Mouse (Mus musculus) T-helper 17 cell (primary cell): ENCODE results near the gene Cnr2.

Experiments
- in situ Hi-C, 2 experiments: fragments of 300-600 bp; cut with MboI, MseI; formaldehyde crosslinking; loops; 1 replicate in 1 of 2; 2 replicates in 1 of 2; pipeline ENCODE4 v1.15.1; 2025; ENCODE audit warnings: high pct_unique_total_duplicates in 2 of 2

Cnr2 gene

DNA sequence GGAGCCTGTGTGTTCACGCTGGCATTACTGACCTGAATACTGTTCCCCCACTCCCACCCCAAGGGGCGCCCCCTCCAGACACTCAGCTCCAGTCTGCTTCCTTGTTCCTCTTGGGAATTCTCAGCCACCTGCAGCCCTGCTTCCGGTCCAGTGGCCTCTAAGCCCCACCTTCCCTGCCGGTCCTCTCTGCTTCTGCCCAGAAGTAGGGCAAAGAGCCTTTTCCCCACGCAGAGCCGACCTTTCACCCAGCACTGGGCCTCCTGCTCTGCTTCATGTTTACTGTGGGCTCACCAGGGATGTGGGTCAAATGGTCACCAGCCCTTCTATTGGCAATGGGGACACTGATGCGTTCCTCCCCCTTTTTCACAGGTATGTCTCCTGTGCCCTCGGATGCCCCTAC, 63.2 kb downstream of the Cnr2 start:
- in situ Hi-C loops, result loop anchor here in 1 of 2 experiments (25.0 kb wide), 1 partner anchor 204 kb away; the partner anchor contains the start of gene E2f2

DNA sequence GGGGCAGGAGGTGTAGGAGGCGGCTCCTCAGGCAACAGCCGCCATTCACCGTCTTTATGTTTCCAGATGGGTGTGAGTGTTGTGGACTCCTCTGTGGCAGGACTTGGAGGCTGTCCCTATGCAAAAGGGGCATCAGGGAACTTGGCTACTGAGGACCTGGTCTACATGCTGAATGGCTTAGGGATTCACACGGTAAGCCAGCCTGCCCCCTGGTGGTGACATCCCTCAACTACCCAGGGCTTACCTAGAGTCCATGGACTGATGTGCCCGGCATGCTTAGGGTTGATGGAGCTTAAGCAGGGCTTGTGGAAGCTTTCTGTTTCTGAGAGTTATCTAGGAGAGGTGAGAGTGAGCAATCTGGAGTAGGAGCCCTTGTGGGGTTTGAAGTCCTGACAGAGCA, 65.5 kb downstream of the Cnr2 start:
- in situ Hi-C loops, result loop anchor here in 1 of 2 experiments (25.0 kb wide), 1 partner anchor 202 kb away; the partner anchor contains the start of gene E2f2

DNA sequence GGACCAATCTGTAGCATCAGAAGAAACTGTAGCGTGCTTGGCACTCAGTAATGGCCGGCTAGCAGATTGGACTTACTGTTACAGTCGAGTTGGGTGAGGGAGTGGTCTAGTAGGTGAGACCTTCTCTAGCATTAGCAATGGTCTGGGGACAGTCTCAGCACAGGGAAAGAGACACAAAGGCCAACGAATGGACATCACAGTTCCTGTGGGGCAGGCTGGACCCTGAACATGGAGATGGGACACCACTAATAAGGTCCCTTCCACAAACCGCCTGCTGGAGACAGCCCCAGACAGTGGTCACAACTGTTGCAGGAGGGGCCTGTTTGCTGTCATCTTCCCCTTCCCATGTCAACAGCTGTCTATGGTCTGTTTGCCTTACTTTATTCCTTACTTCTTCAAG, 66.5 kb downstream of the Cnr2 start:
- in situ Hi-C loops, result loop anchor here in 1 of 2 experiments (25.0 kb wide), 1 partner anchor 201 kb away; the partner anchor contains the start of gene E2f2

DNA sequence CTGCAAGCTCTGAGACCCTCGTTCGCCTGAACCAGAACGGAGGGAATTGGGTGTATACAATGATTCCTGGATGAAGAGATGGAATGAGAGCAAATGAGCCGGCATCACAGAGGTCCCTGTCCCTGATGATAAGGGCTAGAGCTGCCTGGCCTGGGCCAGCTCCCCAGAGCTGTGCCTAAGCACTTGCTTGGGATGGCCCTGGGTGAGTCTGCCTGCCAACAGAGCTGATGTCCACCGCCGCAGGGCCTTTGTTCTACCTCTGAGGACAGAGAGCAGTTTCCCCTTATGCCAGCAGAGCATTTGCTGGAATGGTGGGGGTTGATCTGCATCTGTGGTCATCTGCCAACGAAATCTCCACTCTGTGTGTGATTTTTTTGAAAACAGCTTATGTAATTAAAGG, 67.0 kb downstream of the Cnr2 start:
- in situ Hi-C loops, result loop anchor here in 1 of 2 experiments (25.0 kb wide), 1 partner anchor 200 kb away; the partner anchor contains the start of gene E2f2

DNA sequence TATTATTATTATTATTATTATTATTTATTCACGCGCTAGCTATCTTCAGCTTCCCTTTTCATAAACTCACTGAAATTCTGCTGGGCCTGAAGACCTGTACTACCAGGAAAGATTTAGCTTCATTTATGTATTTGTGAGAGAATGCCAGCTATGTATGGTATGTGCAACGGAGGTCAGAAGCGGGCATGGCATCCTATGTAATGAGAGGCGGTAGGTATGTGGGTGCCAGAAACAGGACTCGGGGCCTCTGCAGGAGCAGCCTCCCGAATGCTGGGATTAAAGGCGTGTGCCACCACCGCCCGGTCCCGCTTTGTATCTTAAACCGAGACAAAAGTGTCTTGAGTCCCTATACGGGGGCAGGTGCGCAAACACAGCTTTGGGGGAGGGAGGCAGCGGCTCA, 67.8 kb downstream of the Cnr2 start:
- in situ Hi-C loops, result loop anchor here in 1 of 2 experiments (25.0 kb wide), 1 partner anchor 199 kb away; the partner anchor contains the start of gene E2f2

DNA sequence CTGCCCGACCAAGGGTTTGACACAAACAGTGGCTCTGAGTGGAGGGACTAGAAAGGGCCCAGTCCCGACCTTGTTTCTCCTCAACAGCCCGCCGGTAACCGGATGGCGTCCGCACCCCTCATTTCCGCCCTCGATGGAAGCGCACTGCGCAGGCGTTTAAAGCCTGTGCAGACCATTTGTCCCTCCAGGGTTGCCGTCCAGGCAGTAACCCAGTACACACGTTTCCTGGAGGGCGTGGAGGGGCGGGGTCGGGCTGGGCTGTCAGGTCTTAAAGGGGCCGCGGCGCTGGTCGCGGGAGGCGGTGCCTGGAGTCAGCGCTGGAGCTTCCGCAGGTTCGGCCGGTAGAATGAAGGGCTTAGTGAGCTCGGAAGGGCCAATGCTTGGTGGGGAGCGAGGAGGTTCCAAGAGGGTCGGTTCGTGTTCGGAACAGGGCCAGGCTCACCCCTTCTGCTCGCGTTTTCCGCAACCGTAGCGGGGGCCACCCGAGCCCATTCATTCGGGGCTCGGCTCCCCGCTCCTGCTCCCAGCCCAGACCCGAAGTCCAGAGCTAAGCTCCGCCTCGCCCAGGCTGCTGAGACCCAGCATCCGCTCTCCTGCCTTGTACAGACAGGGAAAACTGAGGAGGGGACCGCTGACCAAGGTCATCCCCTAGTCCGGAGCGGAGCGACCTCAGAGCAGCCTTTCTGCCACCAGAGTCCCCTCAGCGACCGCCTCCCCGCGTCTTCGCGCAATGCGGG, 68.4 kb downstream of the Cnr2 start, which contains the start of gene Gale:
Gale (plus strand) TSS at position 271 of the 737 bp plus-strand sequence.
- in situ Hi-C loops, result loop anchor here in 1 of 2 experiments (25.0 kb wide), 1 partner anchor 199 kb away; the partner anchor contains the start of gene E2f2

DNA sequence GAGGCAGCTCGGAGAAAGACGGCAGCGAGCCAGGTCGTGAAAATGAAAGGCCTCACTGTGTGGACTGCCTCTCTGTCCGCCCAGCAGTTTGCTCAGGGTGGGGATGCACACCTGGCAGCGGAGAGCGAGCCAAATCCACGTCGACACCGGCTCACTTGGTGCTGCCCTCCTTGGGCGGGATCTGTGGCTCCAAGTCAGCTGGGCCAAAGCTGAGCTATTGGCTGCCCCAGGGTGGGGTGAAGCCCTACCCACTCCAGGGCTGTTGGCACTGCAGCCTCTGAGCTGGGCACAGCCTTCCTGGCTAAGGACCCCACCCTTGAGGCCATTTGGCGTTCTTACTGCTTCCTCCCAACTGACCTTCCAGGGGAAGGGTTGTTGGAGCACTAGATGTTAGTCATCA, 69.2 kb downstream of the Cnr2 start:
- in situ Hi-C loops, result loop anchor here in 1 of 2 experiments (25.0 kb wide), 1 partner anchor 198 kb away; the partner anchor contains the start of gene E2f2

DNA sequence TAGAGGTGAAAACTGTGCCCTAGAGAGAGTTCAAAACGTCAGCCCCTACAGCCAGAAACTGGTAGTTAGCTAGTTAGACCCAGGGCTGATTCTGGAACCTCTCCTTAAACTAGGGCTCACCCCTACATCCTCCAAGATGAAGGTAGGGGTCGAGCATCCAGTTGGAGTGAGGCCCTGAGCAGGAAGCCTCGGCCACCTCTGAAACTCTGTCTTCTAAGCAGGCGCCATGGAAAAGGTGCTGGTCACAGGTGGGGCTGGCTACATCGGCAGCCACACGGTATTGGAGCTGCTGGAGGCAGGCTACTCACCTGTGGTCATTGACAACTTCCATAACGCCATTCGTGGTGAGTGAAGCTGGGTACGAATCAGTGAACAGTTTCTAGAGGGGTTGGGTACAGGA, 69.9 kb downstream of the Cnr2 start:
- in situ Hi-C loops, result loop anchor here in 1 of 2 experiments (25.0 kb wide), 1 partner anchor 197 kb away; the partner anchor contains the start of gene E2f2

DNA sequence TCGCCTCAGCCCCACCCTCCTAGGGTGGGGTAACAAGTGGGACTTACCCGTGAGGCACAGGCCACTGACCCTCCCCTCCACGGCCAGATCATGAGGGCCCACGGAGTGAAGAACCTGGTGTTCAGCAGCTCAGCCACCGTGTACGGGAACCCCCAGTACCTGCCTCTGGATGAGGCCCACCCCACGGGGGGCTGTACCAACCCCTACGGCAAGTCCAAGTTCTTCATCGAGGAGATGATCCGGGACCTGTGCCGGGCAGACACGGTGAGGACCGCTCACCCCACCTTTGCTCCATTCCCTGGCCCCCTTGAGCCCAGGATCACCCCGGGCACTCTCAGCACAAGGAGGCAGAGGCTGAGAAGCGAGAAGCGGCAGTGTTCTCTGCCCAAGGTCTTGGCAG, 71.1 kb downstream of the Cnr2 start:
- in situ Hi-C loops, result loop anchor here in 1 of 2 experiments (25.0 kb wide), 1 partner anchor 196 kb away; the partner anchor contains the start of gene E2f2

DNA sequence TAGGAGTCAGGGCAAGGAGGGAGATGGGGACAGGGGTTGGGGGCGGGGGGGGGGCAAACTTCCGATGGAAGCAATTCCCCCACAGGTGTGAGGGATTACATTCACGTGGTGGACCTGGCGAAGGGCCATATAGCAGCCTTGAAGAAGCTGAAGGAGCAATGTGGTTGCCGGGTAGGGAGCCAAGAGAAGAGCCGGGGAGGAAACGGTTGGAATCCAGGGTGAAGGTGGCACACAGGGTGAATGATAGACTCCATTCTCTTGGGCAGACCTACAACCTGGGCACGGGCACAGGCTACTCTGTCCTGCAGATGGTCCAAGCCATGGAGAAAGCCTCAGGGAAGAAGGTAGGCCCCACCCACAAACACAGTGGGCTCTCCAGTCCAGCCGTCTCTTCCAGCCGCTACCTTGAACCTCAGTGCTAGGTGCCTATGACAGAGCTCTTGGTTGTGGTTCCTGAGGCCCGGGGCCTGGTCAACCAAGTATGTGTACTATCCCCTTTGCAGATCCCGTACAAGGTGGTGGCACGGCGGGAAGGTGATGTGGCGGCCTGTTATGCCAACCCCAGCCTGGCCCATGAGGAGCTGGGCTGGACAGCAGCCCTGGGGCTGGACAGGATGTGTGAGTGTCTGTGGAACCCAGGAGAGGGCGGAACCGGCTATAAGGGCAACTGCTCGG, 72.0 kb downstream of the Cnr2 start:
- in situ Hi-C loops, result loop anchor here in 1 of 2 experiments (25.0 kb wide), 1 partner anchor 195 kb away; the partner anchor contains the start of gene E2f2

DNA sequence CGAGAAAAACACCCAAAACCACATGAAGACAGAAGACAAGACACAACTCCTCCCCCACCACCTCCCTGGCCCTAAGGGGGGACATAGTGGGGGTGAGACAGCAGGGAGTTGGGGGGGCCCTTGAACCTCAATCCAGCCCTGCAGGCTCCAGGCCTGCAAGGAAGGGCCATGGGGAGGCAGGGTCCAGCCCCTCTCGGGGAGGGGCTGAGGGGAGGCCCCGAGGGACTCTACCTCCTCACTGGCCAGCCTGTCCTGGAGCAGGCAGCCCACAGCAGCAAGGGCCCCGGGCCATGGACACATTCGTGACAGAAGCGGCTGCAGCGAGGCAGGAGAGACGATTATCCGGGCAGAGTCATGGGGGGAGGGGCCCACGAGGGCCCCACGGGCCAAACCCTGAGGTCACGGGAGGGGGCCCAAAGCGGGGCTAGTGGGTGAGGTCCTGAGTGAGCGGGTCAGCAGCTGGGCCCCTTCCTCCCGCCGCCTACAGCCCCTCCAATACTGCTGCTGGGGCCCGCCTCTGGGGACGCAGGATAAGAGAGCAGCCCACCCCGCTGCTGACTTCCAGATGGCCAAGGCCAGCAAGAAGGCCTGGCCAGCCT, 73.2 kb downstream of the Cnr2 start:
- in situ Hi-C loops, result loop anchor here in 1 of 2 experiments (25.0 kb wide), 1 partner anchor 194 kb away; the partner anchor contains the start of gene E2f2

DNA sequence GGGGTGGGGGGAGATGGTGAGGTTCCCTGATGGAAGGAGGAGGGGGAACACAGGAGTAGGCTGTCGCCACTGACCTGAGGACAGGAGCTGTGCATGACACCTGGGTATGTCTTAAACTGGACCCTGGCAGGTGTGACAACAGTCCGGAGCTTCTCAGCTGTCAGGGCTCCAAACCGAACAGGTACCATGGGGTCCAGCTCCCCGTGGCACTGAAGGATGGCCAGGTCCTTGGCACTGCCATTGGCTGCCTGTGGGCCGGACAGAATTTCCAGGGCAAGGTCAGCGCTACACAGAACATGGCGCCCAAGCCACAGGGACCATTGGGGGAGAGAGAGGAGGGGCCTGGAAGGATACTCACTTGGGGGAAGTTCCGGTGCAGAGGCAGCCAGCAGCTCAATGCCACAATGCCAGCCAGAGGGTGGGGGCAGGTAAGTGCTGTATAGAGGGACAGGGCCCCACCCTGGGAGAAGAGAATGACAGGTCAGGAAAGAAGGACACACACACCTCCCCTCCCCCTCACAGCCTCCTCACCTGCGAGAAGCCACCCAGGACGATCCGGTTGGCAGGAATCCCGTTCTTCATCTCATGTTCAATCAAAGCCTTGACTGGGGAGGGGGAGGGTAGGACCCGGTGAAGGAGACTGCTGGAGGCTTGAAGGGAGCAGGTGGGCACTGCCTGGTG, 74.0 kb downstream of the Cnr2 start:
- in situ Hi-C loops, result loop anchor here in 1 of 2 experiments (25.0 kb wide), 1 partner anchor 193 kb away; the partner anchor contains the start of gene E2f2
